Mouse (Mus musculus) spleen, adult 2 months (tissue): ENCODE results near the gene Atg2b.

Experiments
- CTCF ChIP-seq: fragments of 200-500 bp; IDR thresholded peaks from 2 replicates; pipeline ENCODE4 v1.5.1; 2011; ENCODE audit warnings: mild to moderate bottlenecking, inconsistent platforms; ENCODE audit not compliant: insufficient read depth, insufficient read length, insufficient replicate concordance; ENCODE audit errors: extremely low read depth
- POLR2A ChIP-seq: fragments of 200-500 bp; IDR thresholded peaks from 2 replicates; pipeline ENCODE4 v1.6.1; 2011; ENCODE audit warnings: low read depth, low read length, inconsistent platforms

DNA sequence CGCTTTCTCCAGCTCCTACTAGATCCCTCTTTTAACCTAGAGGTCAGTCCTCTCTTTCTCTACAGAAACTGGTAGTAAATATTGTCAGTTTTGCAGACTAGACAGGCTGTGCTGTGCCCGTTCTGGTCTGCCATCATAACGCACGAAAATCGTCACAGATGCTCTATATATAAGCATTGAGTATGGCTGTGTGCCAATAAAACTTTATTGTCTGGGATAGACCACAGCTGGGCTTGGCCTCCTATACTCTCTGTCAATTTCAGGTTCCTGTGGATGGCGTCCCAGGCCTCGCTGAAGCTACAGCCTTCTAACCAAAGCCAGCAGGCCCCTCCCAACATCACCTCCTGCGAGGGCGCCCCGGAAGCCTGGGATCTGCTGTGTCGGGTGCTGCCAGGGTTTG is 81.1 kb downstream of the Atg2b start:
- TF ChIP-seq CTCF (no peak), POLR2A (no peak)
